Mouse (Mus musculus) heart, postnatal 0 days (tissue): ENCODE results near the gene Twf2.

Source experiments
- CTCF ChIP-seq: IDR thresholded peaks from 2 replicates; pipeline ENCODE4 v1.5.1; 2016; ENCODE audit warnings: antibody characterized with exemption, control low read depth, low read depth
- EP300 ChIP-seq: IDR thresholded peaks from 2 replicates; pipeline ENCODE4 v1.6.1; 2016; ENCODE audit warnings: antibody characterized with exemption, low read depth

DNA sequence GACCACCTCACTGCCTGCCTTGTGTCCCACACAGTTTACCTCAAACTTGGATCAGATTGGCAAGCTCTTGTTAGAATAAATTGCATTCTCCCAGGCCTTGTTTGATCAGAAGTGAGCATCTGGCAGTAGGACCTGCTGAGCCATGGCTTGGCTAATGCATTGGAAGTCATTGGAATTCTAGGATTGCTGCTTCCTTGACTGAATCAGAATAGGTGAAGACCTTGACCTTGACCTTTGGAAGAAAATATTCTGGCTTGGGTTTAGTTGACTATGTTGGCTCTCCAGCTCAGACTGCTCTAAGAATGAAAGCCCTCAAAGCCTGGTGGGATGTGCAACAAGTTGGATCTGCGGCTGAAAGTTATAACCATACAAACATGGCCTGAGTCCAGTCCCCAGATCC lies 11.6 kb upstream of the Twf2 start:
- TF ChIP-seq CTCF (no peak), EP300 (no peak)
